Comparison of ENCODE assay signal across 8 mouse cellular contexts in genomic region chr13:9094186-9094980, GRCm38 (mm10). TPM values are rescaled to one million over a fixed set of nuclear protein-coding genes. Genes with fewer than 3 reads are reported as not detected.
DNase-seq lines count a peak whose midpoint lies in the region; ATAC-seq lines count a peak whose summit lies in the region.

No protein-coding gene starts in this region.

- peak overlapping the region; percentile 96 for H3K9ac ChIP-seq in forebrain, embryonic 13.5 days
- H3K9ac ChIP-seq in hindbrain, embryonic 11.5 days (ENCODE audit: low read depth, low read length): peak overlapping the region; percentile 90

- H3K4me3 ChIP-seq in forebrain, embryonic 13.5 days: peak overlapping the region; percentile 84
- peak overlapping the region; percentile 98 for H3K4me3 ChIP-seq in hindbrain, embryonic 11.5 days (ENCODE audit: low read depth, low read length)
- H3K4me3 ChIP-seq in limb, embryonic 10.5 days: peak overlapping the region; percentile 100

- peak overlapping the region; percentile 96 for H3K4me2 ChIP-seq in forebrain, embryonic 13.5 days
- H3K4me2 ChIP-seq in hindbrain, embryonic 11.5 days (replicated peaks; ENCODE audit: low read depth, low read length): peak overlapping the region; percentile 85

- H3K27me3 ChIP-seq in forebrain, embryonic 13.5 days: no peaks in the 10 kb centered on the region
- H3K27me3 ChIP-seq in hindbrain, embryonic 11.5 days (ENCODE audit: control insufficient read depth, insufficient read depth, low read length): no peaks in the 10 kb centered on the region
- H3K27me3 ChIP-seq in limb, embryonic 10.5 days (ENCODE audit: low read depth, poor library complexity, severe bottlenecking): no peaks in the 10 kb centered on the region

- H3K27ac ChIP-seq in forebrain, embryonic 13.5 days: peak overlapping the region; percentile 87
- peak overlapping the region; percentile 87 for H3K27ac ChIP-seq in hindbrain, embryonic 11.5 days (ENCODE audit: low read depth, low read length)
- H3K27ac ChIP-seq in limb, embryonic 10.5 days: peak overlapping the region; percentile 93

- no peaks in the 10 kb centered on the region for H3K9me3 ChIP-seq in forebrain, embryonic 13.5 days (replicated peaks)
- H3K9me3 ChIP-seq in hindbrain, embryonic 11.5 days (ENCODE audit: control insufficient read depth, low read length): no peaks in the 10 kb centered on the region
- H3K9me3 ChIP-seq in limb, embryonic 10.5 days (replicated peaks): no peaks in the 10 kb centered on the region

- peaks cover 28% of the 10 kb centered on the region for H3K4me1 ChIP-seq in forebrain, embryonic 13.5 days
- no peaks in the 10 kb centered on the region for H3K4me1 ChIP-seq in hindbrain, embryonic 11.5 days (replicated peaks; ENCODE audit: control insufficient read depth, insufficient read depth, low read length)
- peaks cover 7% of the 10 kb centered on the region for H3K4me1 ChIP-seq in limb, embryonic 10.5 days

- no peak for DNase-seq in frontal cortex, postnatal 36 days (ENCODE audit: low spot score in 2 of 2)
- peak; percentile 39 to 59 for DNase-seq in adrenal gland, postnatal 36 days
- peak; percentile 53 for DNase-seq in hindbrain, embryonic 11.5 days (ENCODE audit: low spot score)
- DNase-seq in limb, embryonic 10.5 days (ENCODE audit: low spot score): peak; percentile 70
- DNase-seq in spleen, postnatal 14 days (ENCODE audit: low spot score in 2 of 2): peak; percentile 14 to 44

- peak; percentile 48 for ATAC-seq in frontal cortex, adult (ENCODE audit: low TSS enrichment)
- peak; percentile 62 for ATAC-seq in forebrain, embryonic 13.5 days
- ATAC-seq in hindbrain, embryonic 11.5 days (ENCODE audit: low FRiP score): peak; percentile 77
- peak; percentile 11 for ATAC-seq in megakaryocyte-erythroid progenitor cell, adult 5-6 weeks (replicated peaks; ENCODE audit: low FRiP score, low TSS enrichment, poor library complexity, severe bottlenecking)

- no peaks in the 10 kb centered on the region for H3K36me3 ChIP-seq in forebrain, embryonic 13.5 days (ENCODE audit: poor library complexity, severe bottlenecking)
- no peaks in the 10 kb centered on the region for H3K36me3 ChIP-seq in hindbrain, embryonic 11.5 days (ENCODE audit: control insufficient read depth, insufficient read depth, low read length)
- H3K36me3 ChIP-seq in limb, embryonic 10.5 days: no peaks in the 10 kb centered on the region

- 0% methylated on average over 56 of the region's 63 CpGs for WGBS in forebrain, embryonic 13.5 days
- WGBS in hindbrain, embryonic 11.5 days: under 1% methylated on average over 58 of the region's 63 CpGs
- WGBS in limb, embryonic 10.5 days: under 1% methylated on average over 63 of the region's 63 CpGs

RNA-seq across cellular contexts. Expression of gene Larp4b, which starts 0.7 kb away (rescaled TPM):
- 10 to 100 TPM; 71.3 to 73.4 TPM for total RNA-seq in adrenal gland, postnatal 36 days (2021)
- polyA plus RNA-seq in forebrain, embryonic 13.5 days (2015; fragmentation: Nextera tagmentation; extraction: Ambion mirVana): 33.6 and 39.0 TPM in 2 replicates
- polyA plus RNA-seq in hindbrain, embryonic 11.5 days (2014; fragmentation: Nextera tagmentation; extraction: Ambion mirVana): 35.3 and 36.0 TPM in 2 replicates
- polyA plus RNA-seq in limb, embryonic 10.5 days (2016; fragmentation: Nextera tagmentation; extraction: Ambion mirVana): 28.9 and 31.0 TPM in 2 replicates
- 76.6 and 80.3 TPM in 2 replicates for total RNA-seq in megakaryocyte-erythroid progenitor cell, adult 5-6 weeks (2014; fragmentation: Nextera tagmentation)
- total RNA-seq in megakaryocyte-erythroid progenitor cell, adult 5-6 weeks (2017): 93.4 and 118 TPM in 2 replicates

Comparison
In these comparisons a context has a peak if more than half of its experiments do, and no peak if none do; other contexts are left out.
1. ATAC-seq: peak in every context shown above with its lines; median percentile 77 in hindbrain, embryonic 11.5 days; 62 in forebrain, embryonic 13.5 days; 48 in frontal cortex, adult; 11 in megakaryocyte-erythroid progenitor cell, adult 5-6 weeks.
2. DNase-seq: peak in adrenal gland, postnatal 36 days (2 of 2), hindbrain, embryonic 11.5 days (single experiment), limb, embryonic 10.5 days (single experiment) and spleen, postnatal 14 days (2 of 2); none in frontal cortex, postnatal 36 days (0 of 2).
3. Peak in every context shown above with its lines, with median percentiles within 50 percentile points of each other: H3K27ac ChIP-seq and H3K4me3 ChIP-seq.